Mouse (Mus musculus) stomach, embryonic 16.5 days (tissue): ENCODE data around the gene Arf6. TPM values are rescaled to one million over a fixed set of nuclear protein-coding genes. Genes with fewer than 3 reads are reported as not detected.

ENCODE experiments used
- ATAC-seq: fragments of 200-750 bp; cut with Nextera tagmentation; 2 replicates; pipeline ENCODE4 v1.8.0; 2017; ENCODE audit warnings: moderate number of reproducible peaks, moderate TSS enrichment; ENCODE audit not compliant: insufficient read depth, low FRiP score
- H3K27ac ChIP-seq: fragments of 300-500 bp; sonication (generic); 2 replicates; pipeline ENCODE4 v1.5.1; 2014; ENCODE audit warnings: low read length
- H3K27me3 ChIP-seq: fragments of 300-500 bp; sonication (generic); 2 replicates; pipeline ENCODE4 v1.6.1; 2014; ENCODE audit warnings: low read length, control low read depth, mixed read lengths; ENCODE audit not compliant: control insufficient read depth, insufficient read depth
- H3K36me3 ChIP-seq: fragments of 300-500 bp; sonication (generic); 2 replicates; pipeline ENCODE4 v1.6.1; 2014; ENCODE audit warnings: low read length; ENCODE audit not compliant: control insufficient read depth, insufficient read depth
- H3K4me1 ChIP-seq: fragments of 300-500 bp; sonication (generic); 2 replicates; pipeline ENCODE4 v1.6.1; 2014; ENCODE audit warnings: low read length, control low read depth, mixed read lengths; ENCODE audit not compliant: control insufficient read depth, insufficient read depth
- H3K4me2 ChIP-seq: fragments of 300-500 bp; sonication (generic); 2 replicates; pipeline ENCODE4 v1.6.1; 2014; ENCODE audit warnings: low read depth, low read length, mixed read lengths
- H3K4me3 ChIP-seq: fragments of 300-500 bp; sonication (generic); replicated peaks from 2 replicates; pipeline ENCODE4 v1.5.1; 2014; ENCODE audit warnings: mild to moderate bottlenecking, low read length
- H3K9ac ChIP-seq: fragments of 300-500 bp; sonication (generic); 2 replicates; pipeline ENCODE4 v1.6.1; 2014; ENCODE audit warnings: low read length
- H3K9me3 ChIP-seq: fragments of 300-500 bp; sonication (generic); replicated peaks from 2 replicates; pipeline ENCODE4 v1.6.1; 2016; ENCODE audit warnings: low read length, control low read depth; ENCODE audit not compliant: control insufficient read depth
- WGBS: fragments of 180-500 bp; shearing (Covaris S2); extraction: QIAGEN DNeasy Blood & Tissue Kit; methylation state at CpG from one replicate; pipeline ENCODE4 v1.1.7; 2014; 5-methylcytosine and 5-hydroxymethylcytosine counted together
- polyA plus RNA-seq: library from polyadenylated mRNA; unstranded; fragments of >200 nt; fragmentation: Nextera tagmentation; extraction: Ambion mirVana; gene quantifications from 2 replicates; pipeline ENCODE4 v1.2.1, GENCODE M21; 2015

The Arf6 gene
- polyA plus RNA-seq: 39.3 and 42.3 TPM in 2 replicates

DNA sequence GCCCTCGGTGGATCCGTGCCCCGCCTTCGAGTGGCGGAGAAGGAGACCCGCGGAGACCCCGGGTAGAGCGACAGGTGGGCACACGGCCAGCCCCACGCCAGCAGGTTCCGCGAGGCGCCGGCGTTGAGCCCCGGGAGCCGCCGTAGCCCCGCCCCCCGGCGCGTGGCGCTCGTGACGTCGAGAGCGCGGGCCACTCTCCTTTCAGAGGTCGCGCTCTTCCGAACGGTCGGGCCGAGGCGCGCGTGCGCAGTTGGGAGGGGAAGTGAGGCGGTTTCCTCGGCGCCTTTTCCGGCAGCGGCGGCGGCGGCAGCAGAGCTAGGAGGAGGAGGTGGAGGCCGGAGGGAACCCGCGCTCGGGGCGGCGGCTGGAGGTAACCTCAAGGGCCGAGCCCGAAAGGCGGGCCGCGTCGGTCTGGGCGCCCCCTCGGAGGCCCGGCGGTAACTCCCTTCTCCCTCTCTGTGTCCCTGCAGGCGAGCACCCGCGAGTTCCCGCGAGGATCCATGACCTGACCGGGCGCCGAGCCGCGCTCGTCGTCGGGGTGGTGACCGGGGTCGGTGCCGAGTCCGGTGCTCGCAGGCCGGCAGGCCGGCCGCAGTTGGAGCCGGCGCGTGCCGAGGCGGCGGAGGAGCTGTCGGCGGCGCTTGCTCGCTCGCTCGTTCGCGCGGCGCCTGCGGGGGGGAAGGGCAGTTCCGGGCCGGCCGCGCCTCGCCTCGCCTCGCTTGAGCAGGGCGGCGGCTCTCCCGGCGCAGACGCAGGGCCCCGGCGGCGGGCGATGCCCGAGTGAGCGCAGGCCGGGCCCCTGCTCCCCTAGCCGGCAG, at the start of gene Arf6, which contains the start of gene Gm9887:
Gene Arf6, plus strand, starts transcription at position 297 of the 818 bp plus-strand sequence.
Gene Gm9887, minus strand, starts transcription at position 605 of the 818 bp plus-strand sequence.
- H3K4me1 ChIP-seq: peaks cover 7% of the 10 kb centered on the region
- peak; percentile 95 for ATAC-seq
- peak within 1 kb of the TSS; percentile 98 for H3K9ac ChIP-seq
- no peaks in the 10 kb centered on the region for H3K27me3 ChIP-seq
- H3K4me2 ChIP-seq: peak within 1 kb of the TSS; percentile 94
- peak within 1 kb of the TSS; percentile 100 for H3K27ac ChIP-seq
- under 1% methylated on average over 106 of the region's 121 CpGs for WGBS
- H3K9me3 ChIP-seq: no peaks in the 10 kb centered on the region
- peak within 1 kb of the TSS; percentile 87 for H3K4me3 ChIP-seq
- no peaks in the 10 kb centered on the region for H3K36me3 ChIP-seq

DNA sequence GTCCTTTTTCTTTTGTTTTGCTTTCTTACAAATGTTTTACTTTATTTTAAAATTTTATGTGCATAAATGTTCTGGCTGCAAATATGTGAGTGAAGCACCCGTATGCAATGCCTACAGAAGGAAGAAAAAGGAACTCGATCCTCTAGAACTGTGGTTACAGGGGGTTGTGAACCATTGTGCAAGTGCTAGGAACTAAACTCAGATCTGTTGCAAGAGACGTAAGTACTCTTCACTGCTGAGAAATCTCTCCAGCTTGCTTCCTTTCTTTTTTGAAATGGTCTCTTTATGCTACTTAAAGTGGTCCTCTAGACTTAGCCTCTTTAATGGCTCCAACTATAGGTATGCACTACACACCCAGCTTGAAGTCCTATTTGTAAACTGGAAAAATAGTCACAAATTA, 40.8 kb upstream of the Arf6 start:
- Histone ChIP-seq H3K4me2 (no peak overlapping the region), H3K27me3 (no peaks in the 10 kb centered on the region), H3K27ac (no peak overlapping the region), H3K9me3 (no peaks in the 10 kb centered on the region), H3K36me3 (peaks cover 14% of the 10 kb centered on the region), H3K9ac (no peak overlapping the region), H3K4me1 (no peaks in the 10 kb centered on the region), H3K4me3 (no peak overlapping the region)
- WGBS: 89% methylated on average over 3 of the region's 3 CpGs
- ATAC-seq: no peak

DNA sequence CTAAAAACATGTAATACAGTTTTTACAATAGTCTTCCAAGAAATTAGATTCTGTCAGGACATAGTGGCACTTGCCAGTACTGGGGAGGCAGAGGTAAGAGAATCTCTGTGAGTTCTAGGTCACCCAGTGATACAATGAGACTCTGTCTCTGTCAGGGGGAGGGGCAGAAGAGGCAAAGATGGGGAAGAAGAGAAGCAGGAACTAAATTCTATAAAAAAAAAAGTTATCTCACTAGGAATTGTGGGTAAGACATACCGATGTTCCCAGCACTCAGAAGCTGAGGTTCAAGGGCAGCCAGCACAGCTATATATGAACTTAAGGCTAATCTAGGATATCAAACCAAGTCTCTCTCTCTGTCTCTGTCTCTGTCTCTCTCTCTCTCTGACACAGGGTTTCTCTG, 39.8 kb upstream of the Arf6 start:
- Histone ChIP-seq H3K27me3 (no peaks in the 10 kb centered on the region), H3K36me3 (peaks cover 11% of the 10 kb centered on the region), H3K9ac (no peak overlapping the region), H3K4me1 (no peaks in the 10 kb centered on the region), H3K4me3 (no peak overlapping the region), H3K9me3 (no peaks in the 10 kb centered on the region), H3K4me2 (no peak overlapping the region), H3K27ac (no peak overlapping the region)
- 85% methylated on average over 1 of the region's 1 CpGs for WGBS
- no peak for ATAC-seq

DNA sequence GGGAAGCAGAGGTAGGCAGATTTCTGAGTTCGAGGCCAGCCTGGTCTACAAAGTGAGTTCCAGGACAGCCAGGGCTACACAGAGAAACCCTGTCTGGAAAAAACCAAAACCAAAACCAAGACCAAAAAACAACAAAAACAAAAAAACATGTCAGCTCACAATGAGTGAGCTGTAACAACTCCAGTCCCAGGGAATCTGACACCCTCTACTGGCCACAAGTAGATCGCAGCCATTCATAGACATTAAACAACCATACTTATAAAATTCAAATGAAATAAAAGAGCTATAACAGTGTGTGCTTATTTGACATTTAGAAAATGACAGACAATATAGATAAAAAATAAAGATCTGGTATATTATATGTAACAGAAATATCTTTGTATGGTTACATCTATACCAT, 38.4 kb upstream of the Arf6 start:
- Histone ChIP-seq H3K27me3 (no peaks in the 10 kb centered on the region), H3K36me3 (peaks cover 9% of the 10 kb centered on the region), H3K9ac (no peak overlapping the region), H3K4me3 (no peak overlapping the region), H3K4me1 (no peaks in the 10 kb centered on the region), H3K4me2 (no peak overlapping the region), H3K9me3 (no peaks in the 10 kb centered on the region), H3K27ac (no peak overlapping the region)
- WGBS: 92% methylated on average over 2 of the region's 2 CpGs
- ATAC-seq: no peak

- H3K36me3 ChIP-seq: peaks cover 17% of the 10 kb centered on the region; the same call in 1 of the 2 replicates
- WGBS: 82% methylated on average over 2 of the region's 2 CpGs
- no peak for ATAC-seq
These were observed 22.0 kb upstream of the Arf6 start for GRCm38 (mm10) chr12:69349928-69350327.

GRCm38 (mm10) chr12:69351685-69352084, 20.3 kb upstream of the Arf6 start:
- H3K36me3 ChIP-seq: peaks cover 17% of the 10 kb centered on the region; the same call in 1 of the 2 replicates

More at GRCm38 (mm10) chr12:69349928-69350327, 22.0 kb upstream of the Arf6 start:
- Histone ChIP-seq H3K9ac (no peak overlapping the region), H3K4me2 (no peak overlapping the region), H3K4me1 (no peaks in the 10 kb centered on the region), H3K27me3 (no peaks in the 10 kb centered on the region), H3K27ac (no peak overlapping the region), H3K4me3 (no peak overlapping the region), H3K9me3 (no peaks in the 10 kb centered on the region)

GRCm38 (mm10) chr12:69356546-69357299, 15.2 kb upstream of the Arf6 start, which contains the start of gene Nemf:
Nemf (minus strand) TSS chr12:69357165.
- Histone ChIP-seq H3K9ac (peak within 1 kb of the TSS; percentile 97), H3K4me2 (peak within 1 kb of the TSS; percentile 91), H3K4me3 (peak within 1 kb of the TSS; percentile 83), H3K36me3 (0 out of 2 replicates have a peak, but pooled peaks cover 6% of the 10 kb centered on the region), H3K27me3 (no peaks in the 10 kb centered on the region), H3K27ac (peak within 1 kb of the TSS; percentile 62), H3K4me1 (0 out of 2 replicates have a peak, but pooled peaks cover 4% of the 10 kb centered on the region), H3K9me3 (no peaks in the 10 kb centered on the region)
- peak; percentile 51; the same call in 1 of the 2 replicates for ATAC-seq
- WGBS: 2% methylated on average over 45 of the region's 50 CpGs

More at GRCm38 (mm10) chr12:69351685-69352084, 20.3 kb upstream of the Arf6 start:
- Histone ChIP-seq H3K4me1 (0 out of 2 replicates have a peak, but pooled peaks cover 4% of the 10 kb centered on the region), H3K9me3 (no peaks in the 10 kb centered on the region), H3K27me3 (no peaks in the 10 kb centered on the region), H3K27ac (no peak overlapping the region), H3K4me3 (no peak overlapping the region), H3K4me2 (no peak overlapping the region), H3K9ac (no peak overlapping the region)
- ATAC-seq: no peak
- 67% methylated on average over 1 of the region's 1 CpGs for WGBS

GRCm38 (mm10) chr12:69357300-69357646, 14.7 kb upstream of the Arf6 start:
- Histone ChIP-seq H3K4me3 (peak overlapping the region; percentile 83), H3K27ac (peak overlapping the region; percentile 62; the same call in 1 of the 2 replicates), H3K4me2 (peak overlapping the region; percentile 53), H3K9ac (peak overlapping the region; percentile 97), H3K27me3 (no peaks in the 10 kb centered on the region), H3K9me3 (no peaks in the 10 kb centered on the region), H3K36me3 (0 out of 2 replicates have a peak, but pooled peaks cover 4% of the 10 kb centered on the region), H3K4me1 (peaks cover 6% of the 10 kb centered on the region; the same call in 1 of the 2 replicates)
- ATAC-seq: no peak
- WGBS: 5% methylated on average over 13 of the region's 13 CpGs

- Histone ChIP-seq H3K4me3 (no peak overlapping the region), H3K4me1 (peaks cover 16% of the 10 kb centered on the region; the same call in 1 of the 2 replicates), H3K27ac (no peak overlapping the region), H3K4me2 (no peak overlapping the region), H3K9ac (no peak overlapping the region), H3K27me3 (no peaks in the 10 kb centered on the region), H3K36me3 (no peaks in the 10 kb centered on the region), H3K9me3 (no peaks in the 10 kb centered on the region)
- 15% methylated on average over 5 of the region's 5 CpGs for WGBS
- no peak for ATAC-seq
These were observed 11.3 kb upstream of the Arf6 start for GRCm38 (mm10) chr12:69360655-69360996.
